Mouse (Mus musculus) heart, postnatal 0 days (tissue): ENCODE measurements at regions not wholly inside any gene's neighbourhood (a gene's known extent, or its start where the extent isn't known, plus 50 kb on each side); places are given as distances from the start of the nearest gene placed in this dataset.
"Not testable (repeated sequence)": the region's sequence is repeated elsewhere in the genome, so short reads cannot be mapped to it uniquely, and the experiment has no call there.

Source experiments
- ATAC-seq: fragments of 200-750 bp; cut with Nextera tagmentation; 2 replicates; pipeline ENCODE4 v1.8.0; 2017; ENCODE audit warnings: low read depth, moderate number of reproducible peaks, moderate library complexity; ENCODE audit not compliant: insufficient read depth
- DNase-seq: peaks from one replicate; pipeline ENCODE4 v3.0.0-alpha.2; 2016; ENCODE audit warnings: low spot score
- H3K27ac ChIP-seq: fragments of 300-500 bp; sonication (generic); 2 replicates; pipeline ENCODE4 v1.5.1; 2014; ENCODE audit warnings: low read depth, mild to moderate bottlenecking
- H3K27me3 ChIP-seq: fragments of 300-500 bp; sonication (generic); 2 replicates; pipeline ENCODE4 v1.6.1; 2014; ENCODE audit warnings: low read length, mixed read lengths; ENCODE audit not compliant: control insufficient read depth, insufficient read depth
- H3K36me3 ChIP-seq: fragments of 300-500 bp; sonication (generic); replicated peaks from 2 replicates; pipeline ENCODE4 v1.6.1; 2014; ENCODE audit warnings: low read length, mixed read lengths; ENCODE audit not compliant: control insufficient read depth, insufficient read depth
- H3K4me1 ChIP-seq: fragments of 300-500 bp; sonication (generic); 2 replicates; pipeline ENCODE4 v1.6.1; 2014; ENCODE audit warnings: antibody characterized with exemption; ENCODE audit not compliant: control insufficient read depth, insufficient read depth
- H3K4me2 ChIP-seq: fragments of 300-500 bp; sonication (generic); 2 replicates; pipeline ENCODE4 v1.6.1; 2014; ENCODE audit warnings: low read depth, mild to moderate bottlenecking, low read length, moderate library complexity
- H3K4me3 ChIP-seq: fragments of 300-500 bp; sonication (generic); 2 replicates; pipeline ENCODE4 v1.5.1; 2014; ENCODE audit warnings: low read depth, low read length
- H3K9ac ChIP-seq: fragments of 300-500 bp; sonication (generic); replicated peaks from 2 replicates; pipeline ENCODE4 v1.6.1; 2014; ENCODE audit warnings: low read depth, low read length, mixed read lengths
- H3K9me3 ChIP-seq: fragments of 300-500 bp; sonication (generic); replicated peaks from 2 replicates; pipeline ENCODE4 v1.6.1; 2016; ENCODE audit warnings: low read length; ENCODE audit not compliant: control insufficient read depth
- CTCF ChIP-seq: IDR thresholded peaks from 2 replicates; pipeline ENCODE4 v1.5.1; 2016; ENCODE audit warnings: antibody characterized with exemption, control low read depth, low read depth
- EP300 ChIP-seq: IDR thresholded peaks from 2 replicates; pipeline ENCODE4 v1.6.1; 2016; ENCODE audit warnings: antibody characterized with exemption, low read depth
- WGBS: fragments of 180-500 bp; shearing (Covaris S2); extraction: QIAGEN DNeasy Blood & Tissue Kit; methylation state at CpG from one replicate; pipeline ENCODE4 v1.1.7; 2014; 5-methylcytosine and 5-hydroxymethylcytosine counted together

DNA sequence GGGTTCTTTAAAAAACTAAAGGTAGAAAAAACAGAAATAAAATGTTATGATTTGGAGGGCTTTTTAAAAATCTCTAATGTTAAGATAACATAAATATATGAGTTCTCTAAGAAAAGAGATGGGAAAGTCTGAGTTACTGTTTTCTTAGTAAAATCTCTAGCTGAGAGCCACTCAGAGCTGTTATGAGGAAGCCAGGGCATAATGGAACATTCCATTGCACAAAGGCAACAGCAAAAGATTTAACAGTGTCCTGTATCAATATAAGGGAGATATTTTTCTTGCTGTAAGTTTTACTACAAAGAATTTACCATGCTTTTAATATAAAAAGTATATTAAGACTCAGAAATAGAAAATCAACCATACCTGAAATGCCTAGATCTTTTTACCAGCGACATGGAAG is 82.9 kb upstream of the Rfc3 start:
- H3K4me2 ChIP-seq: no peak overlapping the region
- H3K27ac ChIP-seq: no peak overlapping the region
- no peaks in the 10 kb centered on the region for H3K9me3 ChIP-seq
- 79% methylated on average over 1 of the region's 1 CpGs for WGBS
- H3K4me3 ChIP-seq: no peak overlapping the region
- no peak for TF ChIP-seq CTCF
- TF ChIP-seq EP300: no peak
- H3K4me1 ChIP-seq: no peaks in the 10 kb centered on the region
- no peaks in the 10 kb centered on the region for H3K27me3 ChIP-seq
- no peak overlapping the region for H3K9ac ChIP-seq
- no peak for ATAC-seq
- DNase-seq: no peak
- H3K36me3 ChIP-seq: no peaks in the 10 kb centered on the region

DNA sequence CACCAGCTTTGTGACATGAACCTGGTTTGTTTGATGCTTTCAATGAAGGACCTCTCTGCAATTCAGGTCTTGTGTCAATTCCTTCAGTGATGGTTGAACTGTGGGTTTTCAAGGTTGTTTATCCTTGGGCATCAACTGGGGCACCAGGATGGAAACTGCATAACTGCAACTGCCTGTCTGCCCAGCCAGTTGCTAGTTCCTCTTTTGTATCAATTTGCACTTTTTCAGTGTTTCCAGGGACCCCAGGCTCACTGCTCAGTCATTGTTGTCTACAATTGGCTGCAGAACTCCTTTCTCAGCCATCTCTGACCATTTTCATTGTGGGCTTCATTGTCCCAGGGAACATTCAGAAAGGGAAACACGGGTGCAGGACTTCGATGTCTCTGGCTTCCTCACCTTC is 74.6 kb upstream of the Rfc3 start:
- ATAC-seq (no peak), DNase-seq (no peak)
- Histone ChIP-seq H3K9ac (no peak overlapping the region), H3K4me1 (no peaks in the 10 kb centered on the region), H3K9me3 (no peaks in the 10 kb centered on the region), H3K36me3 (no peaks in the 10 kb centered on the region), H3K4me3 (no peak overlapping the region), H3K27me3 (no peaks in the 10 kb centered on the region), H3K27ac (no peak overlapping the region), H3K4me2 (no peak overlapping the region)
- no peak for TF ChIP-seq CTCF
- no peak for TF ChIP-seq EP300
- 68% methylated on average over 2 of the region's 2 CpGs for WGBS

DNA sequence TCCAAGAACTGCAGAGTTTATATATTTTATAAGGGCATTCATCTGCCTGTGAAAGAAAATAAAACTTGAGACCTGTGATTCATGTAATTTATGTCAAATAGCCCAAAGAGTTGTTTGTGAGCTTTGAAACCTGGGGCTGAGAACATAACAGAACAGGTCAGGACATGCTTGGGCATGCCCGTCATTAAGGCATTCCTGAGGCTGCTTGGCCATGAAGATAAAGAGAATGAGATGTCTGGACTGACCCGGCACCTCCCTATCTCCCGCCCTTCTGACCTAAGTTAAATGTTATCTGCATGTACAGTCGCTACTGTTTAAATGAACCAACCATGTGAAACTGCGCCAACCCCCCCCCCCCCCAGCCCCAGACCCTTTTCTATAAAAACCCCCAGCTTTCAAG is 73.4 kb upstream of the Rfc3 start:
- not testable (repeated sequence) for H3K27ac ChIP-seq, ATAC-seq, H3K4me3 ChIP-seq, H3K27me3 ChIP-seq, H3K9ac ChIP-seq, H3K9me3 ChIP-seq, H3K4me1 ChIP-seq, DNase-seq, H3K36me3 ChIP-seq, H3K4me2 ChIP-seq
- WGBS: 31% methylated on average over 5 of the region's 5 CpGs

DNA sequence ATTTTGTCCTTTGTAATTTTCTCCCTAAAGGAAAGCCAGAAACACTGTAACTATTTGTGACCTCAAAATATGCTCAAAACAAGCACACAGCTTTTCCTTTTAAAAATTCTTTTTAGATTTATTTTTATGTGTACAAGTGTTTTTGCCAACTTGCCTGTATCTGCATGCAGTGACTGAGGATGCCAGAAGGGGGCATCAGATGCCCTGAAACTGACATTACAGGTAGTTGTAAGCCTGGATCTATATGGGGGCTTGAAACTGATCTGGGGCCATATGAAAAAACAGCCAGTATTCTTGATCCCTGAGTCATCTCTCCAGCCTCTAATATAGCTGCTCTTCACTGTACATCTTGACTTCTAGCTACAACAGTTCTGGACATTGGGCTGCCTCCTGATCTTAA is 71.4 kb upstream of the Rfc3 start:
- ATAC-seq (no peak), DNase-seq (no peak)
- H3K9me3 ChIP-seq: no peaks in the 10 kb centered on the region
- H3K4me3 ChIP-seq: no peak overlapping the region
- no peak overlapping the region for H3K9ac ChIP-seq
- H3K4me1 ChIP-seq: no peaks in the 10 kb centered on the region
- H3K27ac ChIP-seq: no peak overlapping the region
- H3K4me2 ChIP-seq: no peak overlapping the region
- no peaks in the 10 kb centered on the region for H3K36me3 ChIP-seq
- TF ChIP-seq EP300 (no peak), CTCF (no peak)
- no peaks in the 10 kb centered on the region for H3K27me3 ChIP-seq

DNA sequence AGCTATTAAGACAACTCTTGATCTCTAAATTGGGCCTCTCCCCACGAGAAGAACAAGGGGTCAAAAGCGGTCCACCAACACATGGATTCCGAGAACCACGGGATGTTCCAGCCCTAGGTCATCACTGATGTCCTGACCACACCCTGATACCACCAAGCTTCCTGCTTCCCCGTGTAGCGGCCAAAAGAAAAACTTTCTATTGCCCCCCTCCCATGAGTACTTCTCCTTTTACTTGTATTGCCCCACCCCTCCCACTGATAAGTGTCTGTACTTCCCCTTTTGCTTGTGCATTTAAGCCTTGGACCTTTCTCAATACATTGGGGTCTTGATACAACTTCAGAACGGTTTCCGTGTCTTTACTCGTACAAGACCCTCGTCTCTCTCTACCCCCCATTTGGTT is 68.7 kb upstream of the Rfc3 start:
- not testable (repeated sequence) for H3K4me1 ChIP-seq, H3K9ac ChIP-seq, H3K9me3 ChIP-seq, H3K4me2 ChIP-seq, H3K36me3 ChIP-seq, ATAC-seq, DNase-seq, H3K27ac ChIP-seq, H3K4me3 ChIP-seq, H3K27me3 ChIP-seq
- WGBS: 63% methylated on average over 10 of the region's 10 CpGs

DNA sequence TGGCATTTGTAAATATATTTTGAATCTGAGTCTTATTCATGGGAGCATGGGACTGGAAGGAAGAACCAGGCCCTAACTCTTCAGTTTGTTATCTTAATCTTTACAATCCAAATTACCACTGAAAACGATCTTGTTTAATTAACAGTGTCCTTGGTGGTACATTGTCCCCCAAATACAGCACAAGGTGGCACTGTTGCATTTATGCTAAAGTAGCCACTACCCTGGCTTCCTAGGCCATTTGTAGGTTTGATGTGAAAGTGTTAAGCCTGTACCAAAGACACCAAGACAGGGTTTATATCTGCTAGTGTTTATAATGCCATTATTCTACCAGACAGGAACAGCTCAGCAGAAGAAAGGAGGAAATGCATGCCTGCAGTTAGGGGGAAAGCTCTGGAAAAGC is 66.9 kb upstream of the Rfc3 start:
- no peak for ATAC-seq
- DNase-seq: no peak
- H3K9me3 ChIP-seq: no peaks in the 10 kb centered on the region

More for the DNA sequence above, 66.9 kb upstream of the Rfc3 start:
- no peak overlapping the region for H3K27ac ChIP-seq
- H3K4me1 ChIP-seq: no peaks in the 10 kb centered on the region
- H3K36me3 ChIP-seq: no peaks in the 10 kb centered on the region
- TF ChIP-seq CTCF (peak; percentile 17), EP300 (no peak)
- no peaks in the 10 kb centered on the region for H3K27me3 ChIP-seq
- 31% methylated on average over 1 of the region's 1 CpGs for WGBS
- no peak overlapping the region for H3K9ac ChIP-seq
- H3K4me3 ChIP-seq: no peak overlapping the region
- H3K4me2 ChIP-seq: no peak overlapping the region
